In the genomic region with DNA sequence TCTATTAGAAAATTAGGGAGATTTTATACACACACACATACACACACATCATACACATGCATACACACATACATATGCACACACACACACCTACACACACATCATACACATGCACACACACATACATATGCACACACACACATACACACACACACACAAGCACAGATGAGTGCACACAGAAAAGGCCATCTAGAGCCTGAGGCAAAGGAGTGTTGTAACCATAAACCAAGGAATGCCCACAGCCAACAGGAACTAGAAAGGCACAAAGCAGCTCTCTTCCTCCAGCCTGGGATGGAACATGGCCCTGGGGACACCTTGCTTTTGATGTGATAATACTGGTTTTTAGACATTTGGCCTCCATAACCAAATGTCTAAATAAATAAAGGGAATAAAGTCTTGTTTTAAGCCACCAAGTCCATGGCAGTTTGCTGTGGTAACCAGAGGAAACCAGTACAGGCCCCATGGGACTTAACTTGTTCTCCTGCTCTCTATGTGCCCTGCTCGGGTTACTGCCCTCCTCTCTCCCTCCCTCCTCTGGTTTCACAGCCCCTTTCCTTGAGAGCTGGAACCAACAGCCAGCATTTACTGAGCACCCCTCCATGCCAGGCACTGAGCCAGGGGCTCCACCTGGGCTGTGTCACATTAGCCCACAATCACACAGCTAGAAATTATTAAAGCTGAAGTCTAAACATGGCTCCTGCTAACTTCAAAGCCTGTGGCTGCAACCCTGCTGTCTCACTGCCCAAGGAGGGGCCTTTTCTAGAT, we compare ENCODE assay signal across 8 mouse cellular contexts. TPM values are rescaled to one million over a fixed set of nuclear protein-coding genes. Genes with fewer than 3 reads are reported as not detected.
DNase-seq lines count a peak whose midpoint lies in the region; ATAC-seq and TF ChIP-seq lines count a peak whose summit lies in the region.

No protein-coding gene starts in this region.

- no peak overlapping the region for H3K9ac ChIP-seq in hindbrain, embryonic 13.5 days
- H3K9ac ChIP-seq in lung, embryonic 14.5 days: no peak overlapping the region

- no peak overlapping the region for H3K4me2 ChIP-seq in hindbrain, embryonic 13.5 days
- no peak overlapping the region for H3K4me2 ChIP-seq in lung, embryonic 14.5 days

- DNase-seq in embryo, embryonic 10 days (ENCODE audit: low spot score): peak; percentile 52
- DNase-seq in embryo, embryonic 9.5 days (ENCODE audit: extremely low spot score): no peak
- DNase-seq in 3134 (ENCODE audit: extremely low read depth, insufficient read length, low spot score): peak; percentile 49
- DNase-seq in embryonic facial prominence, embryonic 10.5 days (ENCODE audit: low spot score): peak; percentile 69
- DNase-seq in lung, embryonic 14.5 days: peak; percentile 68
- no peak for DNase-seq in layer of hippocampus, postnatal 25 days (ENCODE audit: extremely low spot score in 1 of 2, low spot score in 1 of 2)
- no peak for DNase-seq in layer of hippocampus, adult 9-10 months (ENCODE audit: low spot score)

- H3K27ac ChIP-seq in embryonic facial prominence, embryonic 10.5 days (replicated peaks): peak overlapping the region; percentile 75
- H3K27ac ChIP-seq in hindbrain, embryonic 13.5 days: 0 out of 2 replicates have a peak overlapping the region, but pooled peaks have one; percentile 40
- peak overlapping the region; percentile 25; the same call in 1 of the 2 replicates for H3K27ac ChIP-seq in lung, embryonic 14.5 days (ENCODE audit: low read depth)

- H3K27me3 ChIP-seq in embryonic facial prominence, embryonic 10.5 days (replicated peaks; ENCODE audit: low read depth, poor library complexity, severe bottlenecking): no peaks in the 10 kb centered on the region
- no peaks in the 10 kb centered on the region for H3K27me3 ChIP-seq in hindbrain, embryonic 13.5 days
- no peaks in the 10 kb centered on the region for H3K27me3 ChIP-seq in lung, embryonic 14.5 days (ENCODE audit: insufficient read depth, low read length)

- ATAC-seq in hindbrain, embryonic 13.5 days (ENCODE audit: low FRiP score): no peak
- peak; percentile 87 for ATAC-seq in lung, embryonic 14.5 days (ENCODE audit: insufficient read depth)

- peaks cover 29% of the 10 kb centered on the region for H3K4me1 ChIP-seq in embryonic facial prominence, embryonic 10.5 days
- peaks cover 9% of the 10 kb centered on the region for H3K4me1 ChIP-seq in hindbrain, embryonic 13.5 days (replicated peaks)
- H3K4me1 ChIP-seq in lung, embryonic 14.5 days (ENCODE audit: insufficient read depth): peaks cover 12% of the 10 kb centered on the region

- 8% methylated on average over 1 of the region's 1 CpGs for WGBS in embryonic facial prominence, embryonic 10.5 days
- WGBS in hindbrain, embryonic 13.5 days: 24% methylated on average over 1 of the region's 1 CpGs
- WGBS in lung, embryonic 14.5 days: 5% methylated on average over 1 of the region's 1 CpGs

- no peak for TF ChIP-seq CTCF in lung, embryonic 14.5 days (IDR thresholded peaks at IDR 0.05; ENCODE audit: low read depth)

- no peaks in the 10 kb centered on the region for H3K9me3 ChIP-seq in embryonic facial prominence, embryonic 10.5 days
- no peaks in the 10 kb centered on the region for H3K9me3 ChIP-seq in hindbrain, embryonic 13.5 days
- H3K9me3 ChIP-seq in lung, embryonic 14.5 days (ENCODE audit: low read depth, low read length): no peaks in the 10 kb centered on the region

- H3K4me3 ChIP-seq in embryonic facial prominence, embryonic 10.5 days: no peak overlapping the region
- no peak overlapping the region for H3K4me3 ChIP-seq in hindbrain, embryonic 13.5 days
- H3K4me3 ChIP-seq in lung, embryonic 14.5 days (ENCODE audit: low read depth, low read length): no peak overlapping the region

- no peaks in the 10 kb centered on the region for H3K36me3 ChIP-seq in embryonic facial prominence, embryonic 10.5 days (replicated peaks)
- H3K36me3 ChIP-seq in hindbrain, embryonic 13.5 days: no peaks in the 10 kb centered on the region
- no peaks in the 10 kb centered on the region for H3K36me3 ChIP-seq in lung, embryonic 14.5 days (ENCODE audit: insufficient read depth)

RNA-seq across cellular contexts. Expression of a gene that starts 46.3 kb away (rescaled TPM):
- 217 and 227 TPM in 2 replicates for polyA plus RNA-seq in embryonic facial prominence, embryonic 10.5 days (2016; fragmentation: Nextera tagmentation; extraction: Ambion mirVana)
- 205 and 207 TPM in 2 replicates for polyA plus RNA-seq in hindbrain, embryonic 13.5 days (2015; fragmentation: Nextera tagmentation; extraction: Ambion mirVana)
- polyA plus RNA-seq in lung, embryonic 14.5 days (2014; fragmentation: Nextera tagmentation; extraction: Ambion mirVana): 201 and 215 TPM in 2 replicates
- total RNA-seq in layer of hippocampus, postnatal 25 days (2021): 100 to 1,000 TPM; 390 to 468 TPM

Comparison
In these comparisons a context has a peak if more than half of its experiments do, and no peak if none do; other contexts are left out.
1. DNase-seq: peak in embryo, embryonic 10 days (single experiment), 3134 (single experiment), embryonic facial prominence, embryonic 10.5 days (single experiment) and lung, embryonic 14.5 days (single experiment); none in embryo, embryonic 9.5 days (single experiment), layer of hippocampus, postnatal 25 days (0 of 2) and layer of hippocampus, adult 9-10 months (single experiment).
2. H3K27ac ChIP-seq: peak in every context shown above with its lines; median percentile 75 in embryonic facial prominence, embryonic 10.5 days; 40 in hindbrain, embryonic 13.5 days; 25 in lung, embryonic 14.5 days.